Mouse (Mus musculus): ENCODE measurements around the gene Fancc.

Gene Fancc

DNA sequence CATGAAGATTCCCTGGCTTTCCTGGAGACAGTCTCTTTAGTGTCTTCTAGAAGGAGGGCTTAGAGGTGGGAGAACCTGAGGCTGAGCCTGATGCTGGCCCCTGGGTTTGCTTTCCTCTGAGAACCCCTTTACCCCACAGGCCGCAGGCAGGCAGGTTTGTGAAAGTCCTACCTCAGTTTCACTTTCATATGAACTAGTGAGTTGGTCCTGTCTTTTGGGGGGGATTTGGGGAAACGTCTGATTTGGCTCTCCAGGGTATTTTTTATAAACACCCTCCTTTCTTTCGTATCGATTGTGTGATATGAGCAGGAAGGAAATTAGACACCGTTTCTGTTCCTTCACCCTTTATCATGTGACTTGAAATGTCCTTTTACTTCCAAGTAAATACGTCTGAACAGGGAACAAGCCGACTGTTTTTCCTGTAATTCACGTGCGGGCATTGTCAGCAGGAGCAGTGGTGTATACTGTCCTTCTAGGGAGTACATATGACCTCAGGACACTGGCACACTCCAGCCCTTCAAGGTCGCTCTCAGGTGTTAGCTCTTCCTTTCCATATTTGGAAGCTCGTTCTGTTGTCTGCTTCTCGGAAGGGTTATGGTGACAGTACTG is 250.6 kb downstream of the Fancc start:
- DNase-seq (ENCODE audit: low read depth, low spot score): peak; percentile 17

DNA sequence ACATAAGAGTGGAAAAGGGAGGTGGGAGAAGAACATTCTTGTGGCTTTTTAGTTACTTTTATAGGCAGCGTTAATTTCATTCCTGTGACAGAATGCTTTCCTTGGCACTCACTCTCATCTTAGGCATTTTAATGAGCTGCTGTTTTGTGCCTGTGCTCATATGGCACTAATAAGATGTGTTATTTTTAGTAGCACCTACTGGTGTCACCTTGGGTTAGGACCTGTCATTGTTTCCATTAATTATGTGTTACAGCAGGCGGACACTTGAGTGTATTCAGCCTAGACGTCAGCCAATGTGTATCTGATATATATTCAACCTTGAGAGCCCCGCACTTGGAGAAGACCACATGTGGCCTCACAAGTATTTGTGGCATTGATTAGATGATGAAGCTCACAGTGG is 251.3 kb downstream of the Fancc start:
- DNase-seq (ENCODE audit: low read depth, low spot score): no peak

DNA sequence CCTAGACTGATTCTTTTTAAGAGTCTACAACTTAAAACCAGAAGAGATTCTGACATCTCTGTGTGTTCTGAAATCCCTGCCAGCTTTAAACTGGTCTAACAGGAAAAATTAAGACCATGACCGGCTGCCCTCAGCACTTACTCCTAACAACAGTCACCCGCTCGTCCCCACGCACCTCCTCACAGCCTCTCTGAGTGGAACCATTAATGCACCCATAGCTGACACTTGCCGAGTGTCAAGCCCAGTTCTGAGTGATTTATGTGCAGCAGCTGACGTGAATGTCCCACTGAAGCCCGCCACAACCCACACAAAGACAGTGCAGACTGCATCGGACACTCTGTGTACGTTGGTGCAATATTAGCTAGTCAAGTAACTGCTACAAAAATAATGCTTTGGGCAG is 251.9 kb downstream of the Fancc start:
- DNase-seq (ENCODE audit: low read depth, low spot score): no peak

DNA sequence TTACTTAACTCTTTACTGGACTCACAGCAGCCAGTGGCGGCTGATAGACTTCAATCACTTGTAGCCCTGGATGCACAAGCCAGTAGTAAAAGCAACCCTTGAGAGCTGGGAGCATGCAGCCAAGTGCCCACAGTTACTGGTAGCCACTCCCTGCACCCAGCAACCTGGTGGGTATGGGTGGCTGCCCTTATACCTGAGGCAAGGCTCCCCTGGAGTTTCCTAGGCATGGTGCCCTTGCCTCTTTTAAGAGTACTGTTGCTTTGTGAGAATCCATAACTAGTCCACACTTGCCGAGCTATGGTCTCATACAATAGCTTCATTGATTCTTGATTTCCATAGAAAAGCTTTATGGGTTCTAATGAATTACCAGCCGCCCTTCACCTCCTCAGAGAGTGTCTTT is 252.7 kb downstream of the Fancc start:
- DNase-seq (ENCODE audit: low read depth, low spot score): no peak

DNA sequence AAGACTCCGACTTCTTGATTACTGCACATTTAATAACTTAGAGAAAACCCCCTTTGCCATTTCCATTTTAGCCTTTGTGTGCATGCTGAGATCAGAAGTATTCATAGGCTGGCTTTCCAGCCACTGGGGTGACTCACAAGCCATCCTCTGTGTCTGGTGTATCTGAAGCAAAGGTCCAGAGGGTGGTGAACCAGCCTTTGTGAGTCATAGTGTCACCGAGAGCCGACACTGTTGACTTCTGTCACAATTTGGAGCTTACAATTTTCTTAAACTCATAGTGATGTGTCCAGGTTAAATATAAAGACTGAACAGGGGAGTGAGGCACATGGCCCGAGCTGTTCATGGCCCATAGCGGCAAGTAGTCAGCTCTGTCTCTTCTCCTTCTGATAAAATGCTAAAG is 253.5 kb downstream of the Fancc start:
- DNase-seq (ENCODE audit: low read depth, low spot score): no peak

DNA sequence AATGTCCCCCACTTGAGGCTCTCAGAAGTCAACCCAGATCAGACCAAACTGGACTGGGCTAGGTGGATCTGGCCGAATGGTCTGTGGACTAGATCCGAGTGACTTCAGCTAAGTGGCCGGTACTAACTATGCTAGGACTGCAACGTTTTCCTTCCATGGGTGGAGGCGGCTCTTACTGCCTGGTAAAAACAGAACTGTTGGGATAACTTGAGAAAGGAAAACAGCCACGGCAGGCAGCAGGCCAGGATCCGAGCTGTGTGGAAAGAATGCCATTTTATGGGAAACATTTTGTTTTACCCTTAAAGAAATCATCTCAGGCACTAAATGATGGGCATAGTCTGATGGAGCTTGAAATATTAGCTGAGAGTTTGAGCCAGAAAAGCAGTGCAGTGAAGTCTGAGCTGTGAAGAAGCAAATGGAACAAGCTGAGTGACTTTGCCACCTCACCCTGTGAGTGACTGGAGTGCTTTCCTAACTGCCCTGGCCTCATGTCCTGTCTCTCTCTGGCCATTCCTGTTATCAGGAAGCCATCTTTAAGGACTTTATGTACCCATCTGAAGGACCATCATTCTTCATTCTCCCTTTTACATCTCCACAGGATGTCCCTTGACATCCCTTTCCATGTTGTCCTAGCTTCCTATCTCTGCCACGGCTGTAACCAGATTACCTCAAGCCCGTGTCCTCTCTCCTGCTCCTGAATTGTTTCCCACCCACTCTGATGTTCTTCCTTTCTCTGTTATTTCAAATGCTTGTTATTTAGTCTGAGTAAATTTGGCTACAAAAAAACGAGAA is 254.5 kb downstream of the Fancc start:
- DNase-seq (ENCODE audit: low read depth, low spot score): no peak

DNA sequence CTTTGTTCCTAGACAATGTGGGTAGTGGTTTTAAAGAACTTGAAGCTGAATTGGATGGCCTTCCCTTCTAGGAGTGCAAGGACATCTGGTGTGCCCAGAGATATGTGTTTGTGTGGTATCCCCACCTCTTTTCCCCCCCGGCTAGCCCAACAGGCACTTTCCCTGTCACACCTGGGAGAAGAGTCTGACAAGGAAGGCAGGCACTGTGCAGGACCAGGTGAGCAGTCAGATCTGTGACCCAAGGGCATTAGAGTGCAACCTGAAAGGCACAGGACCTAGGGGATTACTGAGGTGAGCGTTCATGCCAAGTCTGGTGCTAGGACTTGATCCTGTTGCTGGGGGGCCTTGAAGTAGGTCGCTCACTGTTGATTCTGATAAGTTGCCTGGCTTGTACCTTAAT is 255.4 kb downstream of the Fancc start:
- DNase-seq (ENCODE audit: low read depth, low spot score): no peak

DNA sequence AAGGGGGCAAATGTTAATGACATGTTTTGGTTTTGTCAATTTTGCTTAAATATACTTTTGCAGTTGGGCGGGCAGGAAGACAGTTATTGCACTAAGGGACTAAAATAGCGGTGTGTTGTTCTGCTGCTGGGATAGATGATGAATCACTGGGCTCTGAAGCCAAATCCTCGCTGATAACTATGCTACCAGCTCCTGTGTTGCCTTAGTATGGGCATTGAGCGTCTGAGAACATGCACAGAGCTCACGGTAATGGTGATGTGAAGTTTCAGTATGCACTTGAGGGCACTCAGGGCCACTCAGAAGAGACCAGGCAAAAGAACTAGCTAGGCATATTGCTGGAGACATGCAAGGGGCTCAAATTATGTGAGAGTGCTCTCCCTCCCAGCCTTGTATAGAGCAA is 256.2 kb downstream of the Fancc start:
- no peak for DNase-seq (ENCODE audit: low read depth, low spot score)

DNA sequence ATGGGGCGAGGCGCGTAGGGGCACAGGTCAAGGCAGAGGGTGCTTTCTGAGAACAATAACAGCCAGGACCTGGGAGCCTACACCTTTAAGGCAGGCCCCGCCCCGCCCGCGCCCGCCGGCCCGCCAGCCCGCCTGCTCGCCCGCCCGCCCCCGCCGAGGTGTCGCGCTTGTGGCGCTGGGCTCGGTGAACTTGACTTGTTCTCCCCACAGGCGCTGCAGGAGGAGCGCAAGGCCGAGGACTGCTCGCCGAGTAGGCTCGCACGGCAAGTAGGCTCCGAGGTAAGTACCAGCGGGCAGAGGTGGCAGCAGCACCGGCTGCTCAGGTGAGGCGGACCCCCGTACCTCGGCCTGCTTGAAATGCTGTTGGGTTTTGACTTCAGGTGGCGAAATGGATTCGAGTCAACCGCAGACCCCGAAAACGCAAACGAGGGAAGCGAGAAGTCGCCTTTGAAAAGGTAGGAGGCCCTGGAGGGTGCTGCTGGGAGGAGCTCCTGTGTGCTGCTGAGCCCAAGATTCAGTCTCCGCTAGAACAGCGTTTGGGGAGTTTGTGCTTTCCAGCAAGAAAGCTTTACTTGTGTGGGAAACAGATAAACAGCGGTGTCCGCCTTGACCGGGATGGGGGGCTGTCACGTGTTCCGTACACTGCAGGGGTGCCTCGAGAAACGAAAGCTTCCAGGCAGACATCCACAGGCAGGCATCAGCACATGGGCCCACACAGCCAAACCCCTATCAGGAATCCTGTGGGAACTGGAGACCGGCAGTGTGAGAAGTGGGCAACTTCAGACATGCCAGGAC is 257.0 kb downstream of the Fancc start:
- peak; percentile 80 for DNase-seq (ENCODE audit: low read depth, low spot score)

DNA sequence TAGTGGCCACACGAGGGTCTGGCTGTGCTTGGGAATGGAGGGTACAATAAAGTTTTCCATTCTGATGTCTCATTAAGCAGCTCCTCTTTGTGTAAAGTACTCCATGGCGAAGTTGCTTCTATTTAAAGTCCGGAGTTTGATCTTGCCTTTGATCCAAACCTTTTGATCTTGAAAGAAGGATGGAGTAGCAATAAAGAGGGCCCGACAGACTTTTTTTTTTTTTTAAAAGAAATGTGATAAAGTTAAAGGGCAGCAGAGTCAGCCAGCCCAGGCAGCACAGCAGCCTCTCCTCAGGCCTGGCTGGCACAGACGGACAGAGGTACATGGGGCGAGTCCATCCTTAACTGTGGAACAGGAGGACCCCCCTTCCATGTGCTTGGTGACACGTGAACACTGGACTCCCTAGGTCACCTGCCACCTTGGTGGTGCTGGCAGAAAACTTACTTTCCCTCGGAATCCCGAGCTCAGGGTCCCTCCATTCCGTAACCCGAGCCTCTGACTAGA is 257.7 kb downstream of the Fancc start:
- no peak for DNase-seq (ENCODE audit: low read depth, low spot score)

DNA sequence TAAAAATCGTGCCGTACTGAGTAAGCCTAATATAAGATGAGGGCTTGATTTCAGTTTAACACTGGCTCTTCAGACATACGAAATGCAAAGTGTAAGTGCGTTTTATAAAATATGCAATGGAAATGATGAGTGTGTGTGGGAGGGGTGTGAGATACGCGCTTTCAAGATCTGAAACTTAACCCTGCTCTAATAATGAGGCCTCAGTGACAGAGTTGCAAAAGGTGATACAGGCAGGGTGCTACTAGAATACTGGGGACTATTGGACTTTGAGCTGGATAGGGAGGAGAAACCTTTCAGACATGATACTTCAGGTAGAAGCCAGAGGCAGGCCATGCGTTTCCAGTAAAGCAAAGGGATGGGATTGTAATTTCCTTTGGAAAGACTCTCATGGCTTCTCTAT is 259.0 kb downstream of the Fancc start:
- DNase-seq (ENCODE audit: low read depth, low spot score): no peak

DNA sequence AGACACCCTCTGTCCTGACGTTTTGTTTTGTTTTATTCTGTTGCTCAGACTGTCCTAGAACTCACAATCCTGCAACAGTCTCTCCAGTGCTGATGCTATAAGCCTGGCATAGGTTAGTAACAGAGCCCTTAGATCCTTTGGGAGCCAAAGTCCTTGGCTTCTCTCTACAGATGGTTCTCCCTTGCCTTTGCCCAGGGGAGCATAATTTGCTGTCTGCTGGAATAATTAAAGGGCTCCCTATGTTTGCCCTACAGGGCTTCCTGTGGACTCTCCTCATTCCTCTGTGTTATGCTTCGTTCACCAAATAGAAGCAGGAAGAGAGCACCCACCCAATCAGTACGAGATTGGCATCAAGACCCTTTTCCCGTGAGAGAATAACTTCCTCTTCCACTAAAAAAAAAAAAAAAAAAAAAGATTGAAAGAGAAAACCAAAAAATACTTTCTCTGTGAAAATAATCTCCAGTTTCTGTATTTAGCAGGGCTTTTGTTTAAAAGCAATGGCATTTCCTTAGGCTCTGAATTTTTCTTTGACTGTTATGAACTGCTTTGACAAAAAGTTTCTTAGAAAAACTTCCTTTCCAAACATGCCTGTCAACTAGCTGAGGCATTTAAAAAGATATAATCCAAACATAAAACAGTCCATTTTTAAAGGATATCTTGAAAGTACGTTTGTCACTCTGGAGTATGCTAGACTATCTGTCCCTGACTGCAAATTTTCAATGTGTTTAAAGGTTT is 260.8 kb downstream of the Fancc start:
- DNase-seq (ENCODE audit: low read depth, low spot score): no peak

DNA sequence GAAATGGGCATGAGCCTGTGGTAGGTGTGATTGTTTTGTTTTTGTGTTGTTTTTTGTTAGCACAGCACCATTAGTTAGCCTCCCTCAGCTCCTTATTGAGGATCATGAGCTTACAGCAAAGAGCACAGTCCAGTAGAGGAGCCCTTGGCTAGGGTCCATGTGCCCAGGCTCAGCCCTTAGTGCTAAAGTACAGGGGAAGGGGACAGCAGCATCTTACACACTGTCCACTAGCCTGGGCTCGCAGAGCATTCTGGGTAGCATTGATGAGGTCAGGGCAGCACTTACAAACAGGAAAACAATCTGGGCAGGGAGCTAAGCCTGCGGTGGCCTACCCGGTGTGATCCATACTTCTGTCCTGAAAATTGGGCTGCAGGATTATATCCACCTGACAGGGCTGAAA is 261.5 kb downstream of the Fancc start:
- DNase-seq (ENCODE audit: low read depth, low spot score): no peak

All from R1 (cell line).